Mouse (Mus musculus): Measurements from ENCODE around the gene Car12.

The Car12 gene

GRCm38 (mm10) chr9:66787821-66788220 is 74.3 kb downstream of the Car12 start:
- DNase-seq = peak in 1 of 2 experiments; percentile 12

GRCm38 (mm10) chr9:66794629-66795463 is 81.4 kb downstream of the Car12 start:
- DNase-seq = no peak

- peak; percentile 96 to 98 for DNase-seq
These were observed 82.2 kb downstream of the Car12 start, which contains the start of gene Aph1b for GRCm38 (mm10) chr9:66795464-66796324. Gene Aph1b (minus strand): TSS chr9:66795490.

DNA sequence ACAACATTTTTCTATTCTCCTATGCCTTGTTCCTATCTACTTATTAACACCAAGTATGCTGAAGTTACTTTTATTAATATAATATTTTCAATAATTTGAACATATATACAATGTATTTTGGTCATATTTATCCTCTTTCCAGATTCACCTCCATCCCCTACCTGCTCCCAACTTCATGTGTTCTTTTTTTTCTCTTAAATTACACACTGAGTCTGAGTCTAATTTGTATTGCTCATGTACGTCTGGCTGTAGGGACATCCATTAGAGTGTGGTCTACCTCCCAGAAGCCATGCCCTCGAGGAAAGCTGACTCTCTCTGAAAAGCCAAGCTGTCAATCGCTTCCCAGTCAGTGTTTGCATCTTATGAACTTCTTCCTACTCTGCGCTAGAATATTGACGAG is 83.3 kb downstream of the Car12 start, which contains the start of gene Gm10647:
TSS of gene Gm10647 (plus strand) at position 301 of the 400 bp plus-strand sequence.
- DNase-seq = no peak

DNA sequence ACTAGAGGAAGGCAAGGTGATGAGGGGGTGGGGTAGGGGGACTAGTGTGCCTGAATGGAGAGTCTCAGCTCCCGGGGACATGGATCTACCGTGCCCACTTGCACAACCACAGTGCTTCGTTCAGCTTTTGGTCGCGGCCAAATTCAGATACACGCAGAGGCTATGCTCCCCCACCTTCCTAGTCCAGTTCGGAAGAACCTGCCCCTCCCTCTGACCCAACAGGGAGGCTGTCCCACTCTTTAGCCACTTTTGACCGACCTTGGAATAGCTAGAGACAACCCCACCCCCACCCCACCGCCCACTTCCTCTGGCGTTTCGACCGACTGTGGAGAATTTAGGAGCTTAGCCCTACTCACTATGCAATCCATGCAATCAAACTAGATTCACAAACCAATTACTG is 88.5 kb downstream of the Car12 start:
- no peak for DNase-seq

- DNase-seq = peak in 1 of 2 experiments; percentile 23
These were observed 92.5 kb downstream of the Car12 start for GRCm38 (mm10) chr9:66805951-66806350.

- DNase-seq = no peak
These were observed 99.9 kb downstream of the Car12 start for GRCm38 (mm10) chr9:66813392-66813791.

All from lung, postnatal 4 days (tissue).